Mouse (Mus musculus) embryonic facial prominence, embryonic 15.5 days (tissue): Measurements from ENCODE around the gene Invs. TPM values are rescaled to one million over a fixed set of nuclear protein-coding genes. Genes with fewer than 3 reads are reported as not detected.

ENCODE experiments used
- ATAC-seq: fragments of 200-750 bp; cut with Nextera tagmentation; 2 replicates; pipeline ENCODE4 v1.8.0; 2017; ENCODE audit warnings: low read depth, moderate TSS enrichment; ENCODE audit not compliant: insufficient number of reproducible peaks, low FRiP score, low TSS enrichment
- H3K27ac ChIP-seq: fragments of 300-500 bp; sonication (generic); replicated peaks from 2 replicates; pipeline ENCODE4 v1.5.1; 2015; ENCODE audit warnings: mild to moderate bottlenecking, inconsistent platforms
- H3K27me3 ChIP-seq: fragments of 300-500 bp; sonication (generic); 2 replicates; pipeline ENCODE4 v1.6.1; 2015; ENCODE audit warnings: inconsistent platforms
- H3K36me3 ChIP-seq: fragments of 300-500 bp; sonication (generic); 2 replicates; pipeline ENCODE4 v1.6.1; 2015; ENCODE audit warnings: mild to moderate bottlenecking, inconsistent platforms
- H3K4me1 ChIP-seq: fragments of 300-500 bp; sonication (generic); 2 replicates; pipeline ENCODE4 v1.6.1; 2015; ENCODE audit warnings: inconsistent platforms
- H3K4me2 ChIP-seq: fragments of 300-500 bp; sonication (generic); replicated peaks from 2 replicates; pipeline ENCODE4 v1.6.1; 2015; ENCODE audit warnings: mild to moderate bottlenecking, inconsistent platforms
- H3K4me3 ChIP-seq: fragments of 300-500 bp; sonication (generic); replicated peaks from 2 replicates; pipeline ENCODE4 v1.5.1; 2015; ENCODE audit warnings: mild to moderate bottlenecking, inconsistent platforms
- H3K9ac ChIP-seq: fragments of 300-500 bp; sonication (generic); 2 replicates; pipeline ENCODE4 v1.6.1; 2015; ENCODE audit warnings: inconsistent platforms
- H3K9me3 ChIP-seq: fragments of 300-500 bp; sonication (generic); replicated peaks from 2 replicates; pipeline ENCODE4 v1.6.1; 2016; ENCODE audit warnings: inconsistent platforms
- WGBS: fragments of 180-500 bp; shearing (Covaris S2); methylation state at CpG from one replicate; pipeline ENCODE4 v1.1.7; 2015; 5-methylcytosine and 5-hydroxymethylcytosine counted together
- polyA plus RNA-seq: library from polyadenylated mRNA; unstranded; fragments of >200 nt; fragmentation: Nextera tagmentation; extraction: Ambion mirVana; gene quantifications from 2 replicates; pipeline ENCODE4 v1.2.1, GENCODE M21; 2015

Invs gene
- polyA plus RNA-seq, 1 experiment from 2014 or later, result 9.9 TPM

DNA sequence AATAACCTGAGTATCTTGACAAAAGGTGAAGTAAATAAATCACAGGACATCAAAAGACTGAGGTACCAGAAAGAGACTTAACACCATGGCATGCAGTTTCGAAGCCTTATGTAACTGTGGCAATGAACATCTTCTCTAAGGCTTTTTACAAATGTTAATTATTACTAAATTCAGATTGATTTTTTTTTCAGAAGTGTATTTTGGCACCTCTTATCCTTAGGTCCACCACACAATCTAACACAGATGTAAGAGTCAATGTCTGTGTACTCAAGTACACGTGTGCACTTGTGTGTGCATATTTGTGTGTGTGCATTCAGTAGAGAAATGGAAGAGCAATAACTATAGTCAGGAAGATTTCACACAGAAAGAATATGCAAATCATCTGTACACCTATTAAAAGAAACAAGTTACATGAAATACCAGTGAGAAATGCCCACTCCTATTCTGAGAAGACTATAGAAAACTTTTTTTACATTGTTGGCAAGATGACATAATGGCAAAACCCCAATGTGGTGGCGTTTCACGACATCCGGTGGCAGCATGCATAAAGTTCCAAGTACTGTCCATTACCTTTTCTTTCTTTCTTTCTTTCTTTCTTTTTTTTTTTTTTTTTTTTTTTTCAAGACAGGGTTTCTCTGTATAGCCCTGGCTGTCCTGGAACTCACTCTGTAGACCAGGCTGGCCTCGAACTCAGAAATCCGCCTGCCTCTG is 6.3 kb upstream of the Invs start:
- Histone ChIP-seq H3K27ac (no peak overlapping the region), H3K27me3 (no peaks in the 10 kb centered on the region), H3K4me3 (no peak overlapping the region), H3K4me1 (no peaks in the 10 kb centered on the region), H3K9ac (no peak overlapping the region), H3K9me3 (no peaks in the 10 kb centered on the region), H3K4me2 (no peak overlapping the region), H3K36me3 (no peaks in the 10 kb centered on the region)
- WGBS, result 94% methylated on average over 7 of the region's 7 CpGs
- ATAC-seq, result no peak

DNA sequence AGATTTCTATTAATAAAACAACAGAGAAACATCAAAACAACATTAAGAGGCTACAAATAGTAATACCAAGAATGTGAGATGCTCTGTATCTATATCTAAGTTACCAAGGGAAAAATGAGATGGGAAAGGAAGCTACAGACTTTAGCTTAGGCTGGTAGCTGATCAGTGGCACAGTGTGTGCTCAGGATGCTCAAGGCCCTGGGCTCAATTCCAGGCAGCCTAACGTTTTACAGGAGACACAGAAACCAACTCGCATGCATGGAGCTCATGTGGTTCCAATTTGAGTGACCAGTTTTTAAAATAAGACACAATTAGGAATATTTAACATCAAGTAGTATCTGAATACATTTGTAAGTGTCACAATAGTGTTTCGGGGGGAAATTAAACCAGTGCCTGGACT is 3.8 kb upstream of the Invs start:
- no peaks in the 10 kb centered on the region for H3K9me3 ChIP-seq
- WGBS, result 43% methylated on average over 3 of the region's 3 CpGs
- no peak overlapping the region for H3K4me3 ChIP-seq
- H3K36me3 ChIP-seq, result no peaks in the 10 kb centered on the region
- H3K9ac ChIP-seq, result no peak overlapping the region
- ATAC-seq, result no peak
- no peak overlapping the region for H3K4me2 ChIP-seq
- no peaks in the 10 kb centered on the region for H3K27me3 ChIP-seq
- peaks cover 5% of the 10 kb centered on the region for H3K4me1 ChIP-seq
- no peak overlapping the region for H3K27ac ChIP-seq

DNA sequence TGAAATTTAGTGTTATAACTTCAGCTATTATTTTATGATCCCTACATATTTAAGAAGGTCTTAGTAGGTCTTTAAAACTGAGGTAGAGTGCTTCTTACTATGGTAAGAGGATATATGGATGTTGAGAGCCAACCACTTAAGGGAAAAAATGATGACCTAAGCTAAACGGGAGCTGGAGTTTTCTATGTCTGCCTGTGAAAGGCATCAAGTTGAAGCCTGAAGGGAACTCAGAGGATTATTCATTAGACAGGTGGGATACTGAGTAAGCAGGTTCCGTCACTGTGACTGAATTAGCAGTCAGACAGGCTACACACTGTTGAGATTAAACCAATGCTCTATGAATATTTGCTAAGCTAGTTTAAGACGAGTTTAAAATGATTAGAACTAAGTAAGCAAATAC is 2.5 kb upstream of the Invs start:
- Histone ChIP-seq H3K4me3 (no peak overlapping the region), H3K4me1 (peaks cover 5% of the 10 kb centered on the region), H3K4me2 (no peak overlapping the region), H3K27ac (no peak overlapping the region), H3K9ac (no peak overlapping the region), H3K9me3 (no peaks in the 10 kb centered on the region), H3K27me3 (no peaks in the 10 kb centered on the region), H3K36me3 (no peaks in the 10 kb centered on the region)
- no peak for ATAC-seq
- WGBS, result 65% methylated on average over 3 of the region's 3 CpGs

DNA sequence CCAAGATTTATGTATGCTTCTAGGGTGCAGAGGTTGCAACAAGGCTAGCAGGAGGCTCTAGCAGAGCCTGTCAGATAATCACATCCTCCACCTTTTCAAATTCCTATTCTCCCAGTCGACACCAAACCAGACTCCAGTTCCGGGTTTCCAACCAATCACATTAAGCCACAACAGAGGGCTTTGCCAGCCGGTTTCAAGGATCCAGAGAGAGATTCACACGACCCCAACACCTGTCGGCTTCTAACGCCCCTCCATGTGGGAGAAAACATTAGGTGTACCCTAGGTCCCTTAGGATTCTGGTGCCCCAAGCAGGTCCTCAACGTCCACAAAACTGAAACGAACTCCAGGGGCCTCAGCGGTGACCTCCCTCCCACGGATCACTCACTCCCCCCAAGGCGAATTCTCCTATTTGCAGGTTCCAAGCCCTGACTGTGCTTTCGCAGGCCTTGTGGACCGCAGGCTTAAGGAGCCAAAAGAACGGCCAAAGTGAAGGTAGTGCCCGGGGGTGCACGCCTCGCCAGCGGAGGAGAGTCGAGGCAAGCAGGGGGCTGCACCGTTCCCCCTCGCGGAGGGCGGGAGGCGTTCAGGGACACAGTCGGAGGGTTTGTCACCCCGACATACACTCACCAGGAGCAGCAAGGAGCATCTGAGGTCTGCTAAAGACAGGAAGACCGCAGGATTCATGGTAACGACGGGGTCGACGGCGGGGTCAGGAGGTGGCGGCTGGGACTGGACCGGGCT is 633 bp upstream of the Invs start:
- WGBS, result under 1% methylated on average over 34 of the region's 34 CpGs
- Histone ChIP-seq H3K9ac (peak overlapping the region; percentile 94), H3K9me3 (no peaks in the 10 kb centered on the region), H3K27ac (peak overlapping the region; percentile 73), H3K36me3 (no peaks in the 10 kb centered on the region), H3K4me2 (peak overlapping the region; percentile 75), H3K27me3 (no peaks in the 10 kb centered on the region), H3K4me3 (peak overlapping the region; percentile 98), H3K4me1 (peaks cover 5% of the 10 kb centered on the region)
- ATAC-seq, result peak; percentile 25

DNA sequence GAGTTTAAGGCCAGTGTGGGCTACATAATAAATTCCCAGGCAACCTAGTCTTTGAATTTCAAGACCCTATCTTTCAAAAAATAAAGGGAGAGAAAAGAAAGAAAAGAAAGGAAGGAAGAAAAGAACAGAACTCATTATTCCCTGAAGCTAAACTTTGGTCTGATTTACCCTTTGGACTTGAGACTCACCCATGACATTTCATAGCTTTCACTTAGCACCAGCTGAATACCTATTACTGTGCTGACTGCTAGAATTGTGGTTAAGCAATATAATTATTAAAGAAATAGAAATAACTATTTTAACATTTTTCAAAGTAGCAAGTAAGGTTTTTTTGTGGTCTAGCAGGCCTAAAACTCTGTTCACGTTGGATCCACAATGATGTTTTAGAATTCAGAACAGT is 1.6 kb downstream of the Invs start:
- ATAC-seq, result no peak
- Histone ChIP-seq H3K27me3 (no peaks in the 10 kb centered on the region), H3K36me3 (no peaks in the 10 kb centered on the region), H3K27ac (no peak overlapping the region), H3K9me3 (no peaks in the 10 kb centered on the region), H3K4me2 (no peak overlapping the region), H3K4me3 (no peak overlapping the region), H3K9ac (no peak overlapping the region), H3K4me1 (peaks cover 5% of the 10 kb centered on the region)
- WGBS, result 84% methylated on average over 1 of the region's 1 CpGs

DNA sequence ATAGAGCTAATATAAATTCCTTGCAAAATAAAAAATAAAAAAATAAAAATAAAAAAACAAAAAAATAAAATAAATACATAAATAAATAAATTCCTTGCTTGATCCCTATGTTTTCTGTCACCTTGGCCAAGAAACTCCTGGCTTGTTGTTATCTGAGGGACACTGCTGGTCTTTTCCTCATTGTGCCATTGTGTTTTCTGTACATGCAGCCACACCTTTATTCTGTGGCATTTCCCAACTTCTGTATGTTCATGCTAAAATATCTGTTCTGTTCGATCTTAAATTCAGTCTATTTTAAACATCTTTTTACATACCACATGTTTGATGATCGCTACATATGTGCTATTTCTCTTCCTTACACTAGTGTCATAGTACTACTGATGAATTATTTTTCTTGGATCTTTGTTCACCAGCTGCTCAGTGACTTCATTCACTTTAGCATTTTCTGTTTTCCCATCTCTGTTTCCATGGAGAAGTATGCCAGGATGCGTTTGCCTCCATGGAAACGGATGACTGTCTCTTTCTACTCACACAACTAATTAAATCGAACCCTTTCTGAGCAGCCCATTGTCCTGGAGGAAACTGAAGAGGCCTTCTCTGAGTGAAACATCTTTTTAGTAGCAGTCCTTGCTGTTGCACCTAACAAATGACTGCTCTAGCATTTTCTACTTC is 7.7 kb downstream of the Invs start:
- H3K36me3 ChIP-seq, result peaks cover 12% of the 10 kb centered on the region
- H3K27me3 ChIP-seq, result no peaks in the 10 kb centered on the region
- H3K4me1 ChIP-seq, result no peaks in the 10 kb centered on the region
- no peak overlapping the region for H3K4me3 ChIP-seq
- H3K27ac ChIP-seq, result no peak overlapping the region
- H3K9ac ChIP-seq, result no peak overlapping the region
- no peaks in the 10 kb centered on the region for H3K9me3 ChIP-seq
- no peak for ATAC-seq
- 77% methylated on average over 5 of the region's 5 CpGs for WGBS
- H3K4me2 ChIP-seq, result no peak overlapping the region

DNA sequence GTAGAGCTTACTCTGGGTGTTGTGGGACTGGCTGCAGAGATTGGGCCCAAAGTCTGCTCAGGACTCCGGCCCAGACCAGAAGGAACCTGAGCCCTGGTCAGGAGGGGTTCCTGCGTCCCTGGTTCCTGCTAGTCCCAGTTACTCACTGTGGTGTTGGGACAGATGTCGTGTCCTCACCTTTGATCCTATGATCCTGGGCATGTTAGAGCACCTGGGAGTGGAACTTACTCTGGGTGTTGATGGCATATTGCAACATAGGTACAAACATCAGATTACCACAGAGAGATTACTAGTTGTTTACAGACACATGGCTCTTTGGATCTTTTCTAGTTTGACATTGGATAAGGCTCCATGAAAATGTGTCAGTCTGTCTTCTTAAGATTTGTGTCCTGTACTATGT is 35.3 kb downstream of the Invs start:
- WGBS, result 84% methylated on average over 3 of the region's 3 CpGs
- peaks cover 3% of the 10 kb centered on the region; the same call in 1 of the 2 replicates for H3K36me3 ChIP-seq
- no peaks in the 10 kb centered on the region for H3K4me1 ChIP-seq

DNA sequence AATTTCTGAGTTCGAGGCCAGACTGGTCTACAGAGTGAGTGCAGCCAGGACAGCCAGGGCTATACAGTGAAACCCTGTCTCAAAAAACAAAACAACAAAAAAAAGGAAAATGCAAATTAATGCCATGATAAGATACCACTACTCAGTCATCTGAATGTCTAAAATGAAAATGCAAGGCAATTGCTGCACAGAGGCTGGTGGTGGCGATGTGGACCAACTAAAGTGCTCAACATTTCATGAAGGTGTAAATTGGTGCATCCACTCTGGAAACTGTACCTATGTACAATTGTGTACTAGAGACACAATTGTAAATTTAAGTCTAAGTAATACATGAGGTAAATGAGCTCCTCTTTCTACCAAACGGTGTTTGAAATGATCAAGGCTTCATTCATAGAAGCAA is 36.5 kb downstream of the Invs start:
- no peak overlapping the region for H3K4me2 ChIP-seq
- whole genome bisulfite sequencing, result 87% methylated on average over 3 of the region's 3 CpGs
- no peaks in the 10 kb centered on the region for H3K9me3 ChIP-seq
- H3K27me3 ChIP-seq, result no peaks in the 10 kb centered on the region
- H3K27ac ChIP-seq, result no peak overlapping the region
- H3K4me1 ChIP-seq, result no peaks in the 10 kb centered on the region
- H3K4me3 ChIP-seq, result no peak overlapping the region
- ATAC-seq, result no peak
- H3K36me3 ChIP-seq, result no peaks in the 10 kb centered on the region
- no peak overlapping the region for H3K9ac ChIP-seq

More for the DNA sequence above, 35.3 kb downstream of the Invs start:
- Histone ChIP-seq H3K9me3 (no peaks in the 10 kb centered on the region), H3K27ac (no peak overlapping the region), H3K9ac (no peak overlapping the region), H3K4me3 (no peak overlapping the region), H3K4me2 (no peak overlapping the region), H3K27me3 (no peaks in the 10 kb centered on the region)
- no peak for ATAC-seq

DNA sequence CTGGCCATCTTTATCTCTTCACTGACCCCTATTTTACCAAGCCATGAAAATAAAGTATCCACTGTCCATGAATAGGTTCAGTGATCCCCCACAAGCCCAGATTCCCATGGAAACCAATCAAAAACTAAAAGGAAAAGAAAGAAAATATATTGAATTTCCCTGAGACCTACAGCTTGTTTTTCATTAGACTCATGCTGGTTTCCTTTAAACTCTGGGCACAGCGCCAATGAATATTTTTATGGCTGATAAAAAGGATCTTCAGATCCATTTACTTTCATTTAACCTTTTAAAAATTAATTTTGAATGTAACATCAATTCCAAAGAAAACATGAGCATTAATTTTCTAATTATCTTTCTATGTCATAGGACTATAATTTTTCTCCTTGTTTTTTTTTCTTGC is 41.7 kb downstream of the Invs start:
- no peak overlapping the region for H3K4me2 ChIP-seq
- no peaks in the 10 kb centered on the region for H3K27me3 ChIP-seq
- no peaks in the 10 kb centered on the region for H3K4me1 ChIP-seq
- H3K9ac ChIP-seq, result no peak overlapping the region
- H3K36me3 ChIP-seq, result no peaks in the 10 kb centered on the region
- no peak overlapping the region for H3K4me3 ChIP-seq
- H3K9me3 ChIP-seq, result no peaks in the 10 kb centered on the region
- ATAC-seq, result no peak
- no peak overlapping the region for H3K27ac ChIP-seq
- WGBS, result 51% methylated on average over 1 of the region's 1 CpGs

DNA sequence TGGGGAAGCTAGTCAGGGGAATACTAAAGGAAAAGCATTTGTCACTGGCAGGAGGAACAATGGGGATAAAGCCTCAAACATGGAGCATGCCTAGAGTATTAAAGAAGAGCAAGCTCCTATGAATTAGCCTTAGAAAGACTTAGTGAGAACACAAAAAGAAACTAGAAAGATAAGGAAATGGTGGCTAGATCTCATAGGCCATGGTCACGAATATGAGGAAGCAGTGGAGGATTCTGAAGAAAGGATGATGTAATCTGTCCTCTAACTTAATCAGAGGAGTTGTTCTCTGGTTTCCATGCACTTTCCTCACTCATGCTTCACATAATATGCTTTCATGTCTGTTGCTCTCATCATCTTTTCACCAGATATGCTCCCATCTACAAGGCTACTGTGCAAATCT is 42.5 kb downstream of the Invs start:
- no peak for ATAC-seq
- no peaks in the 10 kb centered on the region for H3K36me3 ChIP-seq
- 73% methylated on average over 1 of the region's 1 CpGs for WGBS
- H3K27ac ChIP-seq, result no peak overlapping the region
- no peak overlapping the region for H3K9ac ChIP-seq
- H3K4me3 ChIP-seq, result no peak overlapping the region
- H3K4me1 ChIP-seq, result no peaks in the 10 kb centered on the region
- no peaks in the 10 kb centered on the region for H3K9me3 ChIP-seq
- H3K27me3 ChIP-seq, result no peaks in the 10 kb centered on the region
- no peak overlapping the region for H3K4me2 ChIP-seq

DNA sequence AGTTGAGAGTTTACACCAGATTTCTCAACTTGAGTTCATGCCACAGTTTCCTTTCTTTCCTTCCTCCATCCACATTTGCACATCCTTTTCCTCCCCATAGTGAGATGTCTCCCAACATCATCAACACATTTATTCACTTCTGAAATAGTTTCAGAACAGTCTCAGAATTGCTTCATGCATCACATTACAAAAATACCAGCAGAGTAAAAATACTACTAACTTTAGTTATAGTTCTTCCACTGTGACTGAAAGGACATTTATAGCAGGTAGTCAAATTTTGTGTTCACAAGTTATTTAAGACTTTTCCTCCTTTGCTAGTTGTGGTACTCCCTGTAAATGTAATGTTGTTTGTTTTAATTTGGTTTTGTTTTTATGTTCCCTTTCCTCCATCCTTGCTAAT is 47.6 kb downstream of the Invs start:
- H3K36me3 ChIP-seq, result no peaks in the 10 kb centered on the region
- no peaks in the 10 kb centered on the region for H3K9me3 ChIP-seq
- H3K27ac ChIP-seq, result no peak overlapping the region
- no peak for ATAC-seq
- no peaks in the 10 kb centered on the region for H3K4me1 ChIP-seq
- no peak overlapping the region for H3K4me2 ChIP-seq
- H3K9ac ChIP-seq, result no peak overlapping the region
- H3K27me3 ChIP-seq, result no peaks in the 10 kb centered on the region
- H3K4me3 ChIP-seq, result no peak overlapping the region
